Mouse (Mus musculus) erythroblast, embryonic 14.5 days (primary cell): ENCODE results near the gene Mtmr2.

ENCODE experiments used
- GATA1 ChIP-seq: IDR thresholded peaks from 2 replicates; pipeline ENCODE4 v1.6.1; 2012; ENCODE audit warnings: low read length, inconsistent platforms, mixed read lengths
- TAL1 ChIP-seq: IDR thresholded peaks from 3 replicates; pipeline ENCODE4 v1.6.1; 2012; ENCODE audit warnings: low read length, inconsistent platforms, mixed read lengths

DNA sequence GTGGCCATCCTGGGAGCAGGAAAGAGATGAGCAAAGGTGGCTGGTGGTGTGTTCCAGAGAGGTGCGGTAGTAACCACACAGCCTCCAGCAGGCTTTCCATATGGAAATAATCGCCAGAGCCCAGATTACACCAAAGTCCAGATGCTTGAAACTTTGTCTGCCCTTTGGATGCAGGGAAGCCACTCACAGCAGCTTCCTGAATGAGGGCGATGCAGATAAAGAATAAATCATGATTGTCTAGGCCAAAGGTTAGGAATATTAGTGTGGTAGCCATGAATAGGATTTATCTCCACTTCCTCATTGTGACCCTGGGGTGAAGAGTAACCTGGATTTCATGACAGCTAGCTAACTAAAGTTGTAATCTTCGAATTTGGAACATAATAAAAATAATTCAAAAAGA, 43.3 kb upstream of the Mtmr2 start:
- TF ChIP-seq TAL1 (no peak), GATA1 (no peak)
